Mouse (Mus musculus) hindbrain, embryonic 15.5 days (tissue): ENCODE data around the gene Zdhhc23. TPM values are rescaled to one million over a fixed set of nuclear protein-coding genes. Genes with fewer than 3 reads are reported as not detected.
A peak's percentile ranks its signal among the peaks of the same experiment; 100 is the strongest.

Source experiments
- ATAC-seq: fragments of 200-750 bp; cut with Nextera tagmentation; 2 replicates; pipeline ENCODE4 v1.8.0; 2017; ENCODE audit warnings: low read depth, moderate number of reproducible peaks, moderate TSS enrichment; ENCODE audit not compliant: low FRiP score
- H3K27ac ChIP-seq: fragments of 300-500 bp; sonication (generic); replicated peaks from 2 replicates; pipeline ENCODE4 v1.5.1; 2015; ENCODE audit warnings: mild to moderate bottlenecking, inconsistent platforms
- H3K27me3 ChIP-seq: fragments of 300-500 bp; sonication (generic); 2 replicates; pipeline ENCODE4 v1.6.1; 2015; ENCODE audit warnings: control low read depth, inconsistent platforms
- H3K36me3 ChIP-seq: fragments of 300-500 bp; sonication (generic); 2 replicates; pipeline ENCODE4 v1.6.1; 2015; ENCODE audit warnings: control low read depth, inconsistent platforms
- H3K4me1 ChIP-seq: fragments of 300-500 bp; sonication (generic); replicated peaks from 2 replicates; pipeline ENCODE4 v1.6.1; 2015; ENCODE audit warnings: control low read depth, inconsistent platforms
- H3K4me2 ChIP-seq: fragments of 300-500 bp; sonication (generic); 2 replicates; pipeline ENCODE4 v1.6.1; 2015; ENCODE audit warnings: moderate library complexity, mild to moderate bottlenecking, inconsistent platforms
- H3K4me3 ChIP-seq: fragments of 300-500 bp; sonication (generic); 2 replicates; pipeline ENCODE4 v1.5.1; 2015; ENCODE audit warnings: mild to moderate bottlenecking, inconsistent platforms
- H3K9ac ChIP-seq: fragments of 300-500 bp; sonication (generic); 2 replicates; pipeline ENCODE4 v1.6.1; 2015; ENCODE audit warnings: inconsistent platforms
- H3K9me3 ChIP-seq: fragments of 300-500 bp; sonication (generic); 2 replicates; pipeline ENCODE4 v1.6.1; 2016; ENCODE audit warnings: control low read depth, inconsistent platforms
- WGBS: fragments of 180-500 bp; shearing (Covaris S2); methylation state at CpG from one replicate; pipeline ENCODE4 v1.1.7; 2015; 5-methylcytosine and 5-hydroxymethylcytosine counted together
- polyA plus RNA-seq: library from polyadenylated mRNA; unstranded; fragments of >200 nt; fragmentation: Nextera tagmentation; extraction: Ambion mirVana; gene quantifications from 2 replicates; pipeline ENCODE4 v1.2.1, GENCODE M21; 2015

Zdhhc23 gene
- polyA plus RNA-seq, 1 experiment from 2014 or later, result 3.6 TPM

DNA sequence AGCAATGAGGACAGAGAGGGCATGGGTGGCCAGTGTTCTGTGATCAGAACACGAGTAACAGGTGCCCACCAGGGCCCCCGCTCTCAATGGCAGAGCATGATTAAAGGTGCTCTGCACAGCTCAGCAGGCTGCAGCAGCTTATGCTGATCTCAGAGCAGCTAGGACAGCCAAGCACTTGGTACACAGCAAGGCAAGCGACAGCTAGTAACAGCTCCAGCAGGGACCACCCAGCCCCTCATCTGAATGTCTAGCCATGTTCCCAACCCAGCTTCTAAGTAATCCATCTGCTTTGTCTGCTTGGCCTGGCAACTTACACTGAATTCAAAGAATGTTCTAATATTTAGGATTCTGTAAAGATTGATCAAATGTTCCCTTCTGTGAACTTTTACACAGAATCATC is 15.8 kb downstream of the Zdhhc23 start:
- 0 out of 2 replicates have a peak, but pooled peaks cover 4% of the 10 kb centered on the region for H3K4me1 ChIP-seq
- H3K4me2 ChIP-seq, result no peak overlapping the region
- no peak overlapping the region for H3K27ac ChIP-seq
- ATAC-seq, result 0 out of 2 replicates have a peak, but pooled peaks have one; percentile 55
- no peak overlapping the region for H3K4me3 ChIP-seq
- H3K27me3 ChIP-seq, result no peaks in the 10 kb centered on the region
- no peaks in the 10 kb centered on the region for H3K9me3 ChIP-seq
- WGBS, result 76% methylated on average over 3 of the region's 3 CpGs
- peaks cover 6% of the 10 kb centered on the region for H3K36me3 ChIP-seq
- no peak overlapping the region for H3K9ac ChIP-seq

DNA sequence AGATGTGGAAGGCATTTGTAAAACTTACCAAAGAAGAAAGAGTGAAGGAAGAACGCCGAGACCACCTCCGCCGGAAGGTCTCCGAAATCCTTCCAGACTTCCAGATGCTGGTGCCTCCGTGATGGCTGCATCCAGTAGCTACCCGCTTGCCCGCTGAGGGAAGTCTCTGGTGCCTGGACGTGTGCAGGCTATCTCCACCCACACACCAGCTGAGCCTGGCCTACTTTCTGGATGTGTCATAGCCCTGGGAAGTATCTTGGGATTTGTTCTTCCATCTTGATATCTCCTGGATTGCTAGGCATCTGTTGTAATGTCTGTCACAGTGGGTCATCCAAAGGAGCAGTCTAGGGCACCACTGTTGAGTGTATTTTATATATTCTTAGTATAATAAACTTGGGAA is 16.3 kb downstream of the Zdhhc23 start:
- H3K9ac ChIP-seq, result no peak overlapping the region
- peaks cover 1% of the 10 kb centered on the region for H3K36me3 ChIP-seq
- 0 out of 2 replicates have a peak, but pooled peaks cover 4% of the 10 kb centered on the region for H3K4me1 ChIP-seq
- H3K4me2 ChIP-seq, result no peak overlapping the region
- H3K9me3 ChIP-seq, result no peaks in the 10 kb centered on the region
- no peak overlapping the region for H3K27ac ChIP-seq
- 95% methylated on average over 9 of the region's 9 CpGs for WGBS
- ATAC-seq, result no peak
- no peaks in the 10 kb centered on the region for H3K27me3 ChIP-seq
- H3K4me3 ChIP-seq, result no peak overlapping the region

DNA sequence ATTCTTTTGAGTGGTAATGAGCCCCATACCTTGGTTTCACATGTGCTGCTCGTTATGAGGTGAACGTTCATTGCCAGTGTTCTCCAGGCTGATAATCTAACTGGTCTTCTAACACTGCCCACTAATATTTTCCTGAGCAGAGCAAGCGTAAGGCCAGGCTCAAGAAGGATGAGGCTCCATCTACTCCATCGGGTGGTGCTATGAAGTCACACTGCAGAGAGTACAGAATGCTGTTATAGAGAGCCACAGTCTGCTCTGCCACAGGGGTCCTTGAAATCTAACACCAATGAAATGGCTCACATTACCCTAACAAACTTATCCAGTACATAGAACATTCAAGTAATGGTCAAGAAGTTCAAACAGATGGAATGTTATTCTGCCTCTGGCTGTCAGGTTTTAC is 21.6 kb downstream of the Zdhhc23 start:
- H3K9me3 ChIP-seq, result no peaks in the 10 kb centered on the region
- no peak overlapping the region for H3K9ac ChIP-seq
- no peaks in the 10 kb centered on the region for H3K27me3 ChIP-seq
- no peak overlapping the region for H3K4me2 ChIP-seq
- 99% methylated on average over 4 of the region's 4 CpGs for WGBS
- H3K4me1 ChIP-seq, result no peaks in the 10 kb centered on the region
- no peak overlapping the region for H3K27ac ChIP-seq
- H3K36me3 ChIP-seq, result no peaks in the 10 kb centered on the region
- no peak for ATAC-seq
- H3K4me3 ChIP-seq, result no peak overlapping the region

DNA sequence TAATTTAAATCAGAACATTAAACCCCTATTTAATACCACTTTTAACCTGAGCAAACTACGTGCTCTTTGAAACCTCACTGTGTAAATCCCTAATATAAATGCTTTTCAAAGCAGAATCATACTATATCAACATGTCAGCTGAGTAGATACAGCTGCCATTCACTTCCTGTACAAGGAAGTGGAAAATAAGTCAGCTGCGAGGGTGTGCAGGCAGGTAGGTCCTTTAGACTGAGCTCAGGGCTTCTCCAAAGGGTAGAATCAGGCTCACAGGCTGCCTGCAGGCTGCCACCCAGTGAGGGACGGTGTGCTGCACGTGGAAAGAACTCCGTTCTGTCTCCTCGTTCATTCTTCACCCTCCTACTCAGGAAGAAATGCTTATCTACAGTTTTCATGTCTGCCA is 24.7 kb downstream of the Zdhhc23 start:
- H3K4me1 ChIP-seq, result no peaks in the 10 kb centered on the region
- no peaks in the 10 kb centered on the region for H3K9me3 ChIP-seq
- H3K4me2 ChIP-seq, result no peak overlapping the region
- H3K27me3 ChIP-seq, result no peaks in the 10 kb centered on the region
- WGBS, result 85% methylated on average over 6 of the region's 6 CpGs
- no peak for ATAC-seq
- H3K9ac ChIP-seq, result no peak overlapping the region
- no peak overlapping the region for H3K4me3 ChIP-seq
- H3K27ac ChIP-seq, result no peak overlapping the region
- no peaks in the 10 kb centered on the region for H3K36me3 ChIP-seq

DNA sequence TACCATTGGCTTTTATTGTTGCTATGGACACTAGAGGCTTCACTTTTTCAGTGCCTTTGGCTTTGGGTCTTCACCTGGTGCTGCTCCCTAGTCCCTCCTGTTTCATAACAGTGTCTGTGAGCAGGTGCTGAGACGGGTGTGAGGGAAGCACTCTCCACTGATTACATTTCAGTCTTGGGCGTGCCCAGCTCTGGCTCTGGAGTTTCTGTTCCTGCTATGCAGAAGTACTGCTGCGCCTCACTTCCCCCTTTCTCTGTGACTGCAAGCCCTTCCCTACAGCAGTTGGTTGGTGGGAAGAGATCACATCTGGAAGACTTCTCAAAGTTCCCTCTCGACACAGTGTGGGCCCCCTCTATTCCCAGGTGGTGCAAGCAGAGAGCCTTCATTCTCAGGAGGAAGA is 28.0 kb downstream of the Zdhhc23 start:
- Histone ChIP-seq H3K9ac (no peak overlapping the region), H3K4me3 (no peak overlapping the region), H3K27me3 (no peaks in the 10 kb centered on the region), H3K4me2 (no peak overlapping the region), H3K27ac (no peak overlapping the region), H3K36me3 (no peaks in the 10 kb centered on the region), H3K4me1 (no peaks in the 10 kb centered on the region), H3K9me3 (no peaks in the 10 kb centered on the region)
- no peak for ATAC-seq
- 86% methylated on average over 4 of the region's 4 CpGs for WGBS

DNA sequence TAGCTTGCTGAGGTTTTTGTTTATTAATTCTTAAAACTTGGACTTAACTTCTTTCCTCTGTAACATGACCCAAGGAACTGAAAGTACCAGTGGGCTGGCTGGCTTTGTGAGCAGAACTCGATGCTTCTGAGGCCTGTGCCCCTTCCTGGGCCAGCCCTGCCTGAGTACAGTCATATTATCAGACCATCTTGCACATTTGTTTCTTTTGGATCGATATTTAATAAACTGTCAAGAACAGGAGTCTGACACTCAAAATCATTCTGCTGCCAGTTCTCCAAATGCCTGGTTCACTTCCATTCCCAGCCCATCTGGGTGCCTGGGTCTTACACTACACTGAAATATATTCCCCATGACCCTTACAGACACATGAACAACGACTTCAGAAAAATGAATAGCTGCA is 33.7 kb downstream of the Zdhhc23 start:
- Histone ChIP-seq H3K4me2 (no peak overlapping the region), H3K36me3 (no peaks in the 10 kb centered on the region), H3K27ac (no peak overlapping the region), H3K27me3 (no peaks in the 10 kb centered on the region), H3K4me3 (no peak overlapping the region), H3K9me3 (no peaks in the 10 kb centered on the region), H3K4me1 (no peaks in the 10 kb centered on the region), H3K9ac (no peak overlapping the region)
- 72% methylated on average over 3 of the region's 3 CpGs for WGBS
- no peak for ATAC-seq

DNA sequence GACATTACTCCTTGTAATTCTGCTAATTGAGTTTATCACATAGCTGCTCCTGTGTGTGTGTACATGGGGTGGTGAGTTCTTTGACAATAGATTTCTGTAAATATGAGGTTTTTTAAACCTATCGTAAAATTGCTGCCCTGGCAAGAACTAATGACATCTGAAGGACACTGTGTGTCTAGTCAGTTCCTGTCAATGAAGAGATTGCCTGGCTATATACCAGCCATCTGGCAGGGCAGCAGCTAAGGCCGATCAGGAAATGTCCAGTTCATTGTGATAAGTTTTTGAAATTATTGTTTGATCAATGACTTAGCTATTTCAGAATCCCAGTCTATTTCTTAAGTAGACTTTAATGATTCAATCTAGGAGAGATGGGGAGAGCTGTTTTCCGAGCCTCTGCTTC is 34.2 kb downstream of the Zdhhc23 start:
- no peak overlapping the region for H3K27ac ChIP-seq
- no peak overlapping the region for H3K9ac ChIP-seq
- H3K9me3 ChIP-seq, result no peaks in the 10 kb centered on the region
- no peak overlapping the region for H3K4me3 ChIP-seq
- H3K36me3 ChIP-seq, result no peaks in the 10 kb centered on the region
- 89% methylated on average over 3 of the region's 3 CpGs for WGBS
- H3K4me2 ChIP-seq, result no peak overlapping the region
- no peaks in the 10 kb centered on the region for H3K27me3 ChIP-seq
- ATAC-seq, result no peak
- no peaks in the 10 kb centered on the region for H3K4me1 ChIP-seq

DNA sequence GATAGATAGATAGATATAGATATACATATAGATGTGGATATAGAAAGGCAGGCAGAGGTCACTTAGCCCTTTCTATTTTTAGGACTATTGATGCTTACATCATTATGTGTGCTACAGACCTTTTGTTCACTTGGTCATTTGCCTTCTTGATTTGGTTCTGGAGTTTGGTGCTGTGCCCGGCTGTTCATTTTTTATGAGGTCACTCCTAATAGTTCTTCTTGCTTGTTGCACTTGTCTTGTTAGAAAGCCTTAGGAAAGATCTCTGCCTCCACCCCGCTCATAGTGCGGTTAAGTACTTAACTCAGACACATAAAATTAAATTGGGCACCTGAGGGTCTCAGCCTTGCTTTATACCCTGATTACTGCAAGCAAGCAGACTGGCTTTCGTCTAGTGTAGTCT is 38.7 kb downstream of the Zdhhc23 start:
- ATAC-seq, result no peak
- H3K9ac ChIP-seq, result no peak overlapping the region
- WGBS, result 91% methylated on average over 4 of the region's 4 CpGs
- H3K4me3 ChIP-seq, result no peak overlapping the region
- H3K36me3 ChIP-seq, result no peaks in the 10 kb centered on the region
- no peaks in the 10 kb centered on the region for H3K4me1 ChIP-seq
- H3K4me2 ChIP-seq, result no peak overlapping the region
- no peaks in the 10 kb centered on the region for H3K9me3 ChIP-seq
- no peaks in the 10 kb centered on the region for H3K27me3 ChIP-seq
- H3K27ac ChIP-seq, result no peak overlapping the region

DNA sequence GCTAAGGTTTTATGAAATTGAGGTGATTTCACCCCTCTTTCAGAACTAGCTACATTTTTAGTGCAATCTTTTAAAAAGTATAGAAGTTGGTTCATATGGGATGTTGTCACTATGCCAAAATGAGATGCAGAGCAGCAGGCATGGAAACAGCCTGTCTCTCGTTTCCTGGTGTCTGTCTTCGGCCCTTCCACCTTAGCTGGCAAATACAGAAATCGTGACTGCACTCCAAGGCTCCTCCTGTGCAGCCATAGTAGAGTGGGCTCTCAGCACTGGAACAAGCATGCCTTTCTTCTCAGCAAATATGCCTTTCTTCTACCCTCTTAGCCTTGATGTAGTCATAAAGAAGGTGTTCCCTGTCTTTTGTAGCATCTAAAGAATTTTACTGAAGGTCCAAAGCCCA is 43.7 kb downstream of the Zdhhc23 start:
- Histone ChIP-seq H3K36me3 (no peaks in the 10 kb centered on the region), H3K27ac (no peak overlapping the region), H3K4me3 (no peak overlapping the region), H3K4me1 (0 out of 2 replicates have a peak, but pooled peaks cover 3% of the 10 kb centered on the region), H3K9me3 (no peaks in the 10 kb centered on the region), H3K27me3 (no peaks in the 10 kb centered on the region), H3K4me2 (no peak overlapping the region), H3K9ac (no peak overlapping the region)
- WGBS, result 75% methylated on average over 3 of the region's 3 CpGs
- no peak for ATAC-seq

DNA sequence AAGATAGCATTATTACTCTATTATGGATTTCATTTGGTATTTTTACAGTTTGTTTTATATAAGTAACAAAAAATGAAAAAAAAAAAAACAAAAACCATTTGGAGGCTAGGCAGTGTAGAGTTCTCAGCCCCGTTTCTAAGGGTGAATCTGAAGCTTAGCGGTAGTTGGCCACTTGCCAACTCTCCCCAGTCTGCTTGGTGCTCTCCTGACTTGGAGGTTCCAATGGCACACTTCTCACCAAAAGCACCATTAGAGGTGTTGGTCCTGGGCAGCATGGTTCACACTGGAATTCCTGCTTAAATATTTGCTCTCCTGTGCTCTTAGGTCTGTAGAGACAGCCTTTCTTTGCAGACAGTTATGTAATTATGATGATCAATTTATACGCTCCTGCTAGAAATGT is 44.2 kb downstream of the Zdhhc23 start:
- H3K4me1 ChIP-seq, result 0 out of 2 replicates have a peak, but pooled peaks cover 3% of the 10 kb centered on the region
- H3K4me3 ChIP-seq, result no peak overlapping the region
- H3K4me2 ChIP-seq, result no peak overlapping the region
- H3K9ac ChIP-seq, result no peak overlapping the region
- ATAC-seq, result no peak
- WGBS, result 63% methylated on average over 3 of the region's 3 CpGs
- H3K27me3 ChIP-seq, result no peaks in the 10 kb centered on the region
- no peak overlapping the region for H3K27ac ChIP-seq
- no peaks in the 10 kb centered on the region for H3K36me3 ChIP-seq
- H3K9me3 ChIP-seq, result no peaks in the 10 kb centered on the region

DNA sequence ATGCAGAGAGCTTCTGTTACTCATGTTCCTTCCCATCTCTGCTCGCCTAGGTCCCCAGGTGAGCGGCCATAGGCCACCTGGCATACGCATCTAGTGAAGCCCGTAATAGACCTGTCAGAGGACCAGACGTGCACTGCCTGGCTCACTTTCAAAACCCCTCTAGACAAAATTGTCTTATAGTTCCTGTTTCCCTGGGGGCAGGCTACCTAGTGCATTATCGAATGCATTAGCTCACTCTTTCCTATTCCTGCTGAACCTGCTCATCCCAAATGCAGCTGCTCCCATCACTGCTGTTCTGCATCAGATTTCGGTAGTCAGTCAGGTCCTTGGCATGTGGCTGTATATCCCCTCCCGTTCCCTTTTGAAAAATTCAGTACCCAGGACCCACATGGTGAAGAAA is 44.7 kb downstream of the Zdhhc23 start:
- Histone ChIP-seq H3K9me3 (no peaks in the 10 kb centered on the region), H3K27me3 (no peaks in the 10 kb centered on the region), H3K9ac (no peak overlapping the region), H3K27ac (no peak overlapping the region), H3K4me1 (0 out of 2 replicates have a peak, but pooled peaks cover 3% of the 10 kb centered on the region), H3K36me3 (no peaks in the 10 kb centered on the region), H3K4me2 (no peak overlapping the region), H3K4me3 (no peak overlapping the region)
- WGBS, result 76% methylated on average over 8 of the region's 8 CpGs
- ATAC-seq, result no peak

DNA sequence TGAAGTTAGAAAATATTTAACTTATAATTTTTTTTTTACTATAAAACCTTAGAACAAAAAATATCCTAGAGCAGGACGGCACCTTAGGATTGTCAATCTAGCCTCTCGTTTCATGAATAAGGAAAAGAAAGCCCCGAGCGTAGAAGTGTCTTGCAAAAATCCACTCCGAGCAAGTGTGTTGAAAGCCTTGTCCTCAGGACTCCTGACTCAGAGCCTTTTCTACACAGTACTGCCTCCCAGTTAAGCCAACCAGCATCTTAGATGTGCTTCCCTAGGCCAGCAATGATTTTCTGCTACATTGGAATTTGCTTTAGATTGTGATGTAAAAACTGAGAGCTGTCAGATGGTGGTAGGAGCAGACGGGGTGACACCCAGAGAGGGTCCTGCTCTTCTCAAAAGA is 46.5 kb downstream of the Zdhhc23 start:
- no peaks in the 10 kb centered on the region for H3K9me3 ChIP-seq
- WGBS, result 90% methylated on average over 6 of the region's 6 CpGs
- no peak overlapping the region for H3K9ac ChIP-seq
- no peak overlapping the region for H3K27ac ChIP-seq
- no peak for ATAC-seq
- no peaks in the 10 kb centered on the region for H3K36me3 ChIP-seq
- H3K4me3 ChIP-seq, result no peak overlapping the region
- H3K4me1 ChIP-seq, result 0 out of 2 replicates have a peak, but pooled peaks cover 3% of the 10 kb centered on the region
- H3K4me2 ChIP-seq, result no peak overlapping the region
- H3K27me3 ChIP-seq, result no peaks in the 10 kb centered on the region

DNA sequence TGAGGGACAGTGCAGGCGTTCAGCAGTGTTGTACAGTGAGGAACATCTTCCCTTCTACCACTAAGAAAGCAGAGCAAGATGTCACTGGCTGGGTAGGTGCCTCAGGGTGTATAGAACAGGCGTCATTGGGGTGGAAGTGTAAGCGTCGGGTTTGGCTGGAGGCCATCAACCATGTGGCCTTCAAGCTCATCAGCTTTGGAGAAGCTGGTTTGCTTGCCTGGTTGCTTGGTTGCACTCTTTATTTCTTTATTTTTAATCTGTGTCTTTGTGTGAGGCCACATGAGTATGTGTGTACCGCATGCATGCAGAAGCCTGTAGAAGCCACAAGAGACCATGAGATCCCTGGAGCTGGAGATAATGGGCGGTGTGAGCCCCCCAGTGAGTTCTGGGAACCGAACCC is 47.3 kb downstream of the Zdhhc23 start:
- Histone ChIP-seq H3K4me1 (0 out of 2 replicates have a peak, but pooled peaks cover 3% of the 10 kb centered on the region), H3K9ac (no peak overlapping the region), H3K36me3 (no peaks in the 10 kb centered on the region), H3K27ac (no peak overlapping the region), H3K4me2 (no peak overlapping the region), H3K4me3 (no peak overlapping the region), H3K27me3 (no peaks in the 10 kb centered on the region), H3K9me3 (no peaks in the 10 kb centered on the region)
- ATAC-seq, result no peak
- 85% methylated on average over 7 of the region's 7 CpGs for WGBS
